Mouse (Mus musculus) inflammation-experienced regulatory T-cells, adult 6 months (primary cell): ENCODE measurements around the gene Ptprk. TPM values are rescaled to one million over a fixed set of nuclear protein-coding genes. Genes with fewer than 3 reads are reported as not detected.

Source experiments
- ATAC-seq: one replicate; pipeline ENCODE4 v1.8.0; 2017
- polyA plus RNA-seq, 3 experiments: library from polyadenylated mRNA; unstranded; fragments of 100-300 nt; shearing (Covaris generic); gene quantifications; one replicate each; pipeline ENCODE4 v1.2.1; 2017

The Ptprk gene
- polyA plus RNA-seq, 3 experiments from 2014 or later: 0.17 to 5.3 TPM; not detected in 1

DNA sequence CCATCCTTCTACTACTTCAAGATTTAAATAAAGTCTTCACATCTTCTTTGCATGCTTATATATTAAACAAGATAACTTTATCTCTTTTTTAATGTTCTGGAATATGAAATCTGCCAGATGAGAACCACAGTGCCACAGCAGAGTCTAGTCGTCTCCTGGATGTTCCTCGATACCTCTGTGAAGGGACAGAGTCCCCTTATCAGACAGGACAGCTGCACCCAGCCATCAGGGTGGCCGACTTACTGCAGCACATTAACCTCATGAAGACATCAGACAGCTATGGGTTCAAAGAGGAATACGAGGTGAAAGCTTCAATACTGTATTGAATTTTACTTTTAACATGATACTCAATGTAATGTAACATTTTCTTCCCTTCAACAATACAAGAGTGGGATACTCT lies 491.8 kb downstream of the Ptprk start:
- no peak for ATAC-seq

DNA sequence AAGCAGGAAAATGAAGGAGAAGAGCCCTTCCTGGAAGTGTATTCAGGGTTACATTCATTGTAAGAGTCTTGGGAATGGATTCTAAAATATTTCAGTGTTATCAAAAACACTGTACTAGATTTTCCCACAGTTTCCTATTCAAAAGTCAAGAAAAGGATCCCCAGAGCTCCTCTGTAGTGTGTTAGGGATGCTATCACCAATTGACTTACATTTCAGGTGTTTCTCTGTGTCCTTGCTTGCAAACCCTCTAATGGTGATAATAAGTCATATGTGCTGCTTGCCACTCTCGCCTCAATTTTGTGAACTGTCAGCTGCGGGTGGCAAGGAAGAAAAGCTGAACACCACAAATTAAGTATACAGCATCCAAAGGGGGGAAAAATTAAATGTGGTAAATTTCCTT lies 492.2 kb downstream of the Ptprk start:
- ATAC-seq: no peak

DNA sequence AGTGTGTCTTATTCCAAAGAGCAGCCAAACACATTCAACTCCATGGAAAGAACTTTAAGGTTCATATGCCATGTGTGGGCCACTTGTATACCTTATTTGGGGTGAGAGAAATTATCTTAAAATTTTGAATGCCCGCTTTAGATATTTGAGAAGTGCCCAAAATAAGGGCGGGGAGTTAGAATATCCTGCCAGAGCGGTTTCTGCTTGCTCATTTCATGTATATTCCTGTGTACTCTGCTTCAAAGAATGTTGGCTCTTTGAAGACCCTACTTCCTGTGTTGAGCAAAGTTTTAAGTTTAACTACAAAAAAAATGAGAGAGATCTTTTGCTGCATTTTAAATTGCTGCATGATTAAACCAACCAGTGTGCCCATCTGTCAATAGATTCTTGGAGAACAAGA lies 492.8 kb downstream of the Ptprk start:
- peak; percentile 93 for ATAC-seq

DNA sequence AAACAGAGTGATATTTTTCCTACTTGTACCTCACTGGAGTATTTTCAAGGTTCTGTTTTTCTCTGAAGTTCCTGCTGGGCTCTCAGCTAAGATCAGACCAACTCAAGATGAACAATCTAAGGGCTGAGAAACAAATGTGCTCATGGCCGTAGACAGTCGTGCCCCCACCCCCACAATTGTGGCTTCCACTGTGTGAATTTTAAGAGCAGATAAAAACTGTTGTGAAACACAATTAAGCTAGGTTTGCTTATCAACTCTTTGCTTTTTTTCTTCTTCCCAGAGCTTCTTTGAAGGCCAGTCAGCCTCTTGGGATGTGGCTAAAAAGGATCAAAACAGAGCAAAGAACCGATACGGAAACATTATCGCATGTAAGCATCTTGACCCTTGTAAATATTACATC lies 493.4 kb downstream of the Ptprk start:
- peak; percentile 3 for ATAC-seq

DNA sequence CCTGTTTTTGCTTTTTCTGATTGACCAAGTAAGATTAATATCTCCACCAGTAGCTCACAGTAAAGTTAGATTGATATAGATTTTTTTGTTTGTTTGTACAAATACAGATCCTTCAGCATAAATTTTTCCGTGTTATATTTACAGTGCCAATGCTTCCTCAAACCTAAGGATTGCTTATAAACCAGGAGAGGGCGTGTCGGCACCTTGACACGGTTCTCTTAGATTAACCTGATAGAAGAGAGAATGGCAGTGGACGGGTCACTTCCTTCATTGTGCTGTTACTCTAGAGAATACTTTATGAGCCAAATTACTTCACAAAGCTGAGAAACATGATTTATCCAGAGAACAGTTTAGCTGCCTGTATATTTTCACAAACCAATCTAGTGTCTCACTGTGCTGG lies 505.0 kb downstream of the Ptprk start:
- no peak for ATAC-seq

DNA sequence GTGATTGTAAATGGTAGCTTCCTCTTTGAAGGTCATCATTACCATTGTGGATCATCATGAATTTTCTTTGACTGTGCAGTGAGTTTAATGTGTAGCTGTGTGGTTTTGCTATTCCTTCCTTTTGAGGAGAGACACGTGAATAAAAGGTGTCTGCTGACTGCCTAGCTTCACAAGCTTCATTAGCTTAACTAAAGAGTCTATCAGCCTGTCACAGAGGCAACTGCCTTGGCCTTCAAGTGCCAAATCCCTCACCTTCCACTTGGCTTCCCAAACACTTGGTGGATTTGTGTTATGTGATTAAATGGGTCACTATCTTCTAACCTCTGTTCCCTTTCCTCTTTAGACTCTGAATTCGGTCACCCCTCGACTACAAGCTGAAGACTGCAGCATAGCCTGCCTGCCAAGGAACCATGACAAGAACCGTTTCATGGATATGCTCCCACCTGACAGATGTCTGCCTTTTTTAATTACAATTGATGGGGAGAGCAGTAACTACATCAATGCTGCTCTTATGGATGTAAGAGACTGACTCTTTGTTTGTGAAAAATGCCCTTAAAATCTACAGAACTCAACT lies 512.0 kb downstream of the Ptprk start:
- ATAC-seq: no peak

DNA sequence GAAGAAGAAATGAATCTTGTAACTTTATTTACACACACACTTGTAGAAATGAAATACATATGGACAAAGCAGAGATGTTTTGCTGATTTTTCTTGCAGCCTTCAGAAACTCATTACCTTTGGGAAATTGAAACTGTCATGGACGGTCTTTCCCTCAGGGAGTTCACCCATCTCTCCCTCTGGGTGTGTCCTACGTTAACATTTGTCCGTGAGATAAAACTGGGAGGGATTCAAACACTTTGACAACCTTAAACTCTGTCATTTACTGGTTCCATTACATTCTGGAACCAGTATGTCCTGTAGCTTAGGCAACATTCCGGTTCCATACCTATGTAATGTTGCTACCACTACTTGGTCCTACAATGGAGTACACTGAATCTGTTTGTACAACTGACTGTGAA lies 513.8 kb downstream of the Ptprk start:
- no peak for ATAC-seq

DNA sequence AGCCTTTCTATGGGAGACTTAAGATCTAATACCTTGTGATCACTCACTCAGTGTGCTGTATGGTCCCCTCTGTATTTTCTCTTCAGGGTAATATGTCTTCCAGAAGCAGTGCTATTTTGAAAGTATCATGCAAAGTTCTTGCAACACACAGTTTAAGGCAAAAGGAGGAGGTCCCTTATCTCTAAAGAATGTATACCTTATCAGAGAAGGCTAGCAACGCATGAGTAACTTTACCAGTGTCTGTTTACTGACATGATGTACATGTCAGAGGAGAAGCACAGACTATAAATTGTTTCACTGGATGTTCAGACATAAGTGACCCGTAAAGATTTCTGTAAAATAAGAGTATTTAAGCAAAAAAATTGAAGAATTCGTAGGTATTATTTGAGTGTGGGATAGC lies 516.2 kb downstream of the Ptprk start:
- no peak for ATAC-seq

DNA sequence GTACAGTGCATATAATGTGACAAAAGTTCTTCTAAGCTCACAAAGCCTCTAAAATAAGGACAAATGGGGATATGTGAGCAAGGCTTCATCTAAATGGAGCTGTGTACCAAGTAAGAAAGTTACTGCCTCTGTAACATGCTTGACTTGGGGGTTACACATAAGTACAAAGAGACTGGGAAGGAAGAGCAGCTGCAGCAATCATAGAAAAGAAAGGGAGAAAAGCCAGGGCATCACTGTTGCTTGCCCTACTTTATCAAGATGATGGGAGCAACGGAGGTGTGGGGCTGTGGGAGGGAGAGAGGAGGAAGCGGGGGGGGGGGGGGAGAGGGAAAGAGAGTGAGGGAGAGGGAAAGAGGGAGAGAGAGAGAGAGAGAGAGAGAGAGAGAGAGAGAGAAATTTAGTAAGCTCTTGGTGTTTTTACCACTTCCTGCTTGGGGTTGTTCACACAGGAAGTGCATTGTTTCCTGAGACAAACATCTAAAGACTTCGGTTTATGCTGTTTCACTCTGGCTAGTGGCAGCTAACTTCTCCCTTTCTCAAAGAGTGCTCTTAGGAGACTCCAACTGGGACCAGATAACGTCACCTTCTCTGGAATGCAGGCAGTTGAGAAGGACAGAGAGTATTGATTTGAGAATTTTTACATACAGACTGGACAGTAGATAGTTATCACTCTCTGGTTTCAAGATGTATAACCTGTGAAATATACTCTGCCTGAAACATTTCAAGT lies 519.1 kb downstream of the Ptprk start:
- ATAC-seq: peak; percentile 97

DNA sequence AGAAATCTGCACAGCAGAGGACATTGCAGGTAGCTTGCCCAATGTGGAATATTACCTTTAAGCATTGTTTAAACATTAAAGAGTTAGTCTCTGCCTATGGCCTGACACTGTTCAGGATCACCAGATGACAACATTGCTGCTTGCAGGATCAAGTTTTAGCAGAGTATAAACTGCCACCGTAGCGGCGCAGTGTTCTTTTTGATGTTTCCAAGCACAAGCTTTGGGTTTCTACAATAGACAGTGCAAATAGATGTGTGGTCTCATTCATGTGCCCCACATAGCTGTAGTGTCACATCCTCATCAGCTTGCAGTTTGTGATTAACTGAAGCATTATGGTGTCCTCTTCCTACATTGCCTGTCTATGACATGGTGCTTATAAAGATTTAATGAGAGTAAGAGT lies 522.3 kb downstream of the Ptprk start:
- ATAC-seq: no peak

DNA sequence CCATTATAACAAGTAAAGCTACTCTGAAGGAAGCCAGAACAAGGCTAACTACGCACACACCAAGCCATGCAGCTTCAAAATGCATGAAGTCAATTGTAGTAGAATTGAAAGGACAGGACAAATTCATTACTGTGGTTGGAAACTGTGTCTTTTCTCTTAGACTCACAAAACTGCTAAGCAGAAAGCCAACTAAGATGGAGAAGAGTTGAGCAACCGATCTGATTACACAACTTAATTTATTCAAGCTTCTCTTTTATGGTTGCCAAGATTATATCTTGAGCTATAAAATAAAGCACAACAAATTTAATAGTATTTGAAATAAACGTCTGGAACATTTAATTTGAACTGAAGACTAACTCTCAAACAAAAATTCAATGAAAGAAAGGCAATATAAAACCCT lies 534.5 kb downstream of the Ptprk start:
- ATAC-seq: no peak

DNA sequence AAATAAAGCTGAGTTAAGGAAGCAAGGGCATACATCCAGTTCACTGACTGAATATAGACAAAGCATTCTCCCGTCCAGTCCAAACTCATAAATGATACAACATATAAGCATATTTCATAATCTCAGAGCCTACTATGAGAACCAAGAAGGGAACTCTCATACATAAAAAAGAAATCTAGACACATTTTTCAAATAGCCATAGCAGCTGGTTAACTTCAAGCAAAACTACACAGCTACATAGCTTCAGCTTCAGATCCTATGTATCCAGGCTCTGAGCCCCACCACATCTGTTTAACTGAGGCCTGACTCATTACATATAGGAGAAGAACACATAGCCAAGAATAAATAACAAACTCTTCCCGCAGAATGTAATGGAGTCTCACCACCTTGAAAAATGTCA lies 539.8 kb downstream of the Ptprk start:
- no peak for ATAC-seq

DNA sequence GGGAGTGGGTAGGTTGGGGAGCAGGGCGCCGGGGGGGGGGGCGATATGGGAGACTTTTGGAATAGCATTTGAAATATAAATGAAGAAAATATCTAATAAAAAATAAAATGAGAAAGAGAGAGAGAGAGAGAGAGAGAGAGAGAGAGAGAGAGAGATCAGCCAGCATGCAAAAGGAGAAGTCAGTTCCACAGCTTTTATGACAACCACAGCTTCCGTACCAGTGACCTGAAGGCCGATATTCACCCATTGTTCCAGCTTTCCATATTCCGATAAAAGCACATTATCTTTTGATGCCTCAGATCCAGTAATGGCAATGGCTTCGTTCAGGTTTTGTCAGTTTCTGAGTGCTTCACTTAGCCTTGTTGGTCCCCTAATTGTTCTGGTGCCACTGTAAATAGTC lies 542.6 kb downstream of the Ptprk start:
- no peak for ATAC-seq

DNA sequence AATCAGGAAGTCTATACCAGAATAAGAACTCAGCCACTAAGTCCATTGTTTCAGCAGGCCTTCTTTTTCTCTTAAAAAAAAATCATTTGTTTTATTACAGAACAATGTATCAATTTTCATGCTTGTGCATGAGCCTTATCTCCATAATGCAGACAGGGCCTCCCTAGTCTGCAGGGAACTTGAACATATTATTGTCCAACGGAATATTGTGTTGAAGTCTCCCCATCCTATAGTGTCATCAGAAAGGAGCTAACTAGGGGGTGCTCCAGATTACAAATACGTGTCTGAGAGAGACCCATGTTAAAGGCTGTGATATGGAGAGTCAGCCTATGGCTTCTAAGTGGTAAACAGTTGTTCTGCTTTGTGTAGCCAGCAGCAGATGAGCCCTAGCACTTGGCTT lies 543.4 kb downstream of the Ptprk start:
- ATAC-seq: no peak

DNA sequence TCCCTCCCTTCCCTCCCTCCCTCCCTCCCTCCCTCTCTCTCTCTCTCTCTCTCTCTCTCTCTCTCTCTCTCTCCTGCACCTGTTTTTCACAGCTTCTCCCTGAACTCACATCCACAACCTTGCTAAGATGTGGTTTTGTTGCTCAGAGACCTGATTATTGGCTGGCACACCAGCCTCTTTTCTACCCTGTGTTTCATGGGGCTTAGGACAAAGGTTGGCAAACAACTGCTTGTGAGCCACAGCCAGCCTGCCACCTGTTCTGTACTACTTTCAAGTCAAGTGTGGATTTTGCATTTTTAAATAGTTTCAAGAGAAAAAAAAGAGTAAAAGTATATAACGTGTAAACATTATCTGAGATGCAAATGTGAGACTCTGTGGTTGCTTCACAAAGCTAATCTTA lies 544.8 kb downstream of the Ptprk start:
- ATAC-seq: no peak

DNA sequence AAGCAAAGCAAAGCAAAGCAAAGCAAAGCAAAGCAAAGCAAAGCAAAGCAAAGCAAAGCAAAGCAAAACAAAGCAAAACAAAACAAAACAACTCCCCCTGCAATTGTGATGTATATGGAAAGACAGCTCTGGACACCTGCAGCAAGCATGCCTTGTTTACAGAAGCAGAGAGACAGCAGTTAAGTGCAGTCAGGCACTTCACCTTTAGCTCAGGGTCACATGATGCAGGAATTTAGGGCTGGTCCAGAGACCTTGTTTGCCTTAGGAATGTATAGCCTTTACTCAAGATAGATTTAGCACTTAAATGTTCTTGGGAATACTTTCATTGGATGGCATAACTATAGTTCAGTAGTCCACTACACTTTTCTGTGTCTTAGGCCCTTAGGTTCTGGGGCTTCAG lies 561.5 kb downstream of the Ptprk start:
- no peak for ATAC-seq

DNA sequence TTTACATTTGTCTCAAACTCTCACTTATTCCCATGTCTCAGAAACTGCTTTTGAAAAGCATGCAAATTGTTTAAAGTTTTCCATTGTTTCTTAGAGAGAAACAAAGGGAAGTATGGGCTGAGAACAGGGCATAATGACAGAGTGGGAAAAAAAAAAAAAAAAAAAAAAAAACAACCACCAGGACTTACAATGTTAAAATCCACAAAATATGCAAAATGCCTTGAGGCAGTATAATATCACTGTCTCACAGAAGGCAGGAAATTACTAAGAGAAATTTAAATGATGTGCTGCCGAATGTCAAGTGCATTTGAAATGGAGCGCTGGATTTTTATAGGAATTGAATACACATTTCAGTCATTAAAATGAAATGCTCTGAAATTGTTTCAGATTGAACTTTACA lies 567.3 kb downstream of the Ptprk start:
- ATAC-seq: no peak
